Mouse (Mus musculus): ENCODE measurements at regions not wholly inside any gene's neighbourhood (a gene's known extent, or its start where the extent isn't known, plus 50 kb on each side); places are given as distances from the start of the nearest gene placed in this dataset.
A peak's percentile ranks its signal among the peaks of the same experiment; 100 is the strongest.
"Not testable (repeated sequence)": the region's sequence is repeated elsewhere in the genome, so short reads cannot be mapped to it uniquely, and the experiment has no call there.

- not testable (repeated sequence) for DNase-seq
These were observed 85.6 kb upstream of the Ptprz1 start for GRCm38 (mm10) chr6:22789731-22790130.

- no peak for DNase-seq
These were observed 83.5 kb upstream of the Ptprz1 start for GRCm38 (mm10) chr6:22791801-22792200.

- DNase-seq: no peak
These were observed 82.7 kb upstream of the Ptprz1 start for GRCm38 (mm10) chr6:22792601-22793000.

- peak; percentile 6 to 9 for DNase-seq
These were observed 81.1 kb upstream of the Ptprz1 start for GRCm38 (mm10) chr6:22794071-22794721.

- DNase-seq: no peak
These were observed 80.5 kb upstream of the Ptprz1 start for GRCm38 (mm10) chr6:22794755-22795154.

- no peak for DNase-seq
These were observed 79.9 kb upstream of the Ptprz1 start for GRCm38 (mm10) chr6:22795291-22795860.

- no peak for DNase-seq
These were observed 73.4 kb upstream of the Ptprz1 start for GRCm38 (mm10) chr6:22801908-22802307.

- peak; percentile 8 to 10 for DNase-seq
These were observed 72.8 kb upstream of the Ptprz1 start for GRCm38 (mm10) chr6:22802399-22803092.

- no peak for DNase-seq
These were observed 71.4 kb upstream of the Ptprz1 start for GRCm38 (mm10) chr6:22803886-22804285.

GRCm38 (mm10) chr6:22825086-22825768, 50.1 kb upstream of the Ptprz1 start:
- no peak for DNase-seq

All from cerebellum, adult 18-20 months (tissue).